Mouse (Mus musculus): Measurements from ENCODE around the gene Fars2.
"Not testable (repeated sequence)": the region's sequence is repeated elsewhere in the genome, so short reads cannot be mapped to it uniquely, and the experiment has no call there.

Fars2 gene

DNA sequence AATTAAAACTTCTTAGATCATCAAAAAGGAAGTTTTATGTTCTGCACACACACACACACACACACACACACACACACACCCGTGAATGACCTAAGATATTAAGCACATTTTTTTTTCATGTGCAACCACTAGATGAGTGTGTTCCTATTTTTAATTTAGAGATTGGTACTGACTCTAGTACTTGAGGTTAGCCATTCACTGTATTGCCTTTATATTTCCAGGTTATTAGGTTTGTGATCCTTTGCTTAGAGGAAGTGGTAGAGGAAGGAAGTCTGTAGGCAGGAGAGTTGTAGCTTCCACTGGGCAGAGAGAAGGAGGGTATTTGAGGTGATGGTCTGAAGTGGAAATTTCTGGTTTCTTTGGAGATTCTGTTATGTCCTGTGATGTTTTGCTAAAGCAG is 28.4 kb downstream of the Fars2 start:
- no peak for DNase-seq

DNA sequence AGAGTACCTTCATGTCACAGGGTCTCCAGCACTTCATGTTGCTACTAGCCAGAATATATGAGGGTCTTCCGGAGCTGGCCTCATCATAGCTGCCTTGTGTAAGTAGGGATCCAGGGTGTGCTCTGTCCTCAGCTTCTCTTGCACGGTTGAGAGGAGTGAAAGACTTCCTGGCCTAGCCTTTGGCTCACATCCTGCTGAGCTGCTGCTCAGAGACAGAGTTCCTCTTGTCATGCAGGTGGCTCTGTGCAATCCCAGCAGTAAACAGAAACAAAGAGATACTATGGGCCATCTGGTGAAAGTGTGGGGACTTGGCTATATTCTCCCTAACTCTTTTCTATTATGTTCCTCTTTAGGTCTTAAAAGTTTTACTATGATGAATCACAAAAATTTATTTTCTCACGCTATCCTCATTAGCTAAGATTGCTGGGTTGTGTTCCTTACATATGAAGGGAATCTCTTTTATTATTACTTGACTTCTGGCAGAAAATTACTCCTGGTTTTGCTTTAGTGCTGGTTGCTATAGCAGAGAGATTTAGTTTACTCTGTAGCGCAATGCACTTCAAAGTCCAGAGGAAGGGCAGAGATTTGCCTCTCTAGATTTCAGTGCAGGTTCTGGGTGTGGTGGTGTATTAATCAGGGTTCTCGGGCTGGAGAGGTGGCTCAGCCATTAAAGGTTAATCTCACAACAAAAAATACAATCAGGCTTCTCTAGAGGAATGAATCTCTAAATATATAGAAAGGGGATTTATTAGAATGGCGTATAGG is 32.1 kb downstream of the Fars2 start:
- peak; percentile 14 to 22 for DNase-seq

DNA sequence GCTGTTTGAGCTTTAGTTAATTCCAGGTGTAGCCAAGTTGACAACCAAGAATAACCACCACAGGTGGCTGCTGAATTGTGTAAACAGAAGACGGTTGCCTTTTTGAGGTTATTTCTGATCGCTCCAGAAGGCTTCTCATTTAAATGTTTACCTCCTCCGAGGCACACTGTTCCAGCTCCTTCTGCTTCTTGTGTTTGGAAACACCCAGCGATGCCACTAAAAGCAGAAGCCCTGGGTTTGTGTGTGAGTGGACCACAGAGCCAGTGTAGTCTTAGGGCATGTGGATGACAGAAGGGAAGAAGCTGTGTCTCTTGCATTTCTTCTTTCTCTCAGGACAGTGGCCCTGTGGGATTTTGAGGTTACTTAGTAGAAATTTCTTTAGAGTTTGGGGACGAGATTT is 33.1 kb downstream of the Fars2 start:
- DNase-seq: no peak

DNA sequence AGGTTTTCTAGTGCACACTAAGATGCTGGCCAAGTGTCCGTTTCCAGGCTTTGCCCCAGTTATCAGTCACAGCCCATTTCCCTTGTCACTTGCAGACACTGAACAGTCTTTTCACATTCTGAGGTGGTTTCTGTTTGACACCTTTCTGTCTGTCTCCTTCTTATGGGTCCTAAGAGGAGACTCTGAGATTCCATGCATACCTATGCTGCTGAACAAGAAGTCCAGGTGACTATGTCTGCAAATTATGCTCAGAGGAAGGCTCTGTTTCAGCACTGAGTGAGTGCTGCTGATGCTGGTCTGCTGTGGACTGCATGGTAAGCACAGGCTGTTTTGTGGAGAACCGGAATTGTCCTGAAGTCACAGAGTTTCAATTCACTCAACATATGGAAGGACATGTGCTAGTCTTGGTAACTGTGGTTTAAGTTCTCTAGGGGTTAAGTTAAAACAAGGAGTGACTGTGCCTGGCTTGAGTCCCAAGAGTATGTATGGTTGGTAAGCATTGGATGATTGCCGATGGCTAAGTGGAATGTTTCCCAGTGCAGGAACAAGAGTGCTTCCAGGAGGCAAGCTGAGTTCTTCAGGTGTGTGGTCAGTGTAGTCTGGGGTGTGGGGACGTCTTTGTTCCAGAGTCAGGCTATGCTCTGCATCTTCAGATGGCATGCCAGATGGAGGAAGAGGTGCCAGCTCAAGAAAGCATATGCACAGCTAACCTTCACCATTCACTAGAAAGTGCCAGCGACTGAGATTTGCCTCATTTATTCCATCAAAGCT is 35.7 kb downstream of the Fars2 start:
- DNase-seq: peak; percentile 36 to 41

DNA sequence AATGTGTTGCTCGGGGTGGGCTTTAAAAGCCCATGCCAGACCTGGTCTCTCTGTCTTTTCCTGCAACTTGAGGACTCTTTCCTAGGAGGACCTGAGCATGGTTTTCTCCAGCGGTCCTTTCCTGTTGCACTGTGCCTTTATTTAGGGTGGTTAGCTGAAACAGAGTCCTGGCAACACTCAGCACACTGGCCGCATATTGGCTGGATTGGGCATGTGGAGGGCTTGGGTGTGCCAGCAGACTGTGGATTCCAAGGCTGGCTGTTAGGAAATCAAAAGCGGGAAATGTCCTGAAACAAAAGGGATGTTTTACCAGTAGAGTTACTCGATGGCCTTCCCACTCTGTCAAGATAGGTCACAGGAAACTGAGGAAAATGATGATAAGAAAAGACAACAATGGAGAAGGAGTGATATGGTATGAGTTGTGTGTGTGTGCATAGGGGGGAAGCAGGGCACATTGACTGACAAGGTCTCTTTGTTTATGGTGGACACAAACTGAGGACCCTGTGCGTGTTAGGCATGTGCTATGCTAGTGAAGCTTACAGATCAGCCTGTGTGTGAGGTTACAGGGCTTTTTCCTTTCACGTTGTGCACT is 39.2 kb downstream of the Fars2 start:
- DNase-seq: peak in 1 of 2 experiments; percentile 20

DNA sequence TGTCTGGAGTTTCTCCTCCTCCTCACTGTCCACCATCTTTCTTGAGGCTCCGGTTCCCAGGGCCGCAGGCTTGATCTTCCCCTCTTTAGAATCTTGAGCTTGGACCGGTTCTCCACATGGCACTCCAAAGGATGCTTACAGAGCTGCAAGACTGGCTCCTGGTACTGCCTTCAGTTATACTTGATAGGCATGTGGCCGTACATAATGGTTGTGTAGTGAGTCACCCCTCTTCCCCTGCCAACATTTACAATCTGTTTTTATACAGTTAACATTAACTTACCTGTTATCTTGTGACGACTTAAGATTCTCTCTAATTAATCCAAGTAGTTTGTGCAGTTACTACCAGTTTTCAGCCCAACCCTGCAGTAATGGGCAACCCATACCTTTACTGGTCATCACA is 46.2 kb downstream of the Fars2 start:
- DNase-seq: no peak

DNA sequence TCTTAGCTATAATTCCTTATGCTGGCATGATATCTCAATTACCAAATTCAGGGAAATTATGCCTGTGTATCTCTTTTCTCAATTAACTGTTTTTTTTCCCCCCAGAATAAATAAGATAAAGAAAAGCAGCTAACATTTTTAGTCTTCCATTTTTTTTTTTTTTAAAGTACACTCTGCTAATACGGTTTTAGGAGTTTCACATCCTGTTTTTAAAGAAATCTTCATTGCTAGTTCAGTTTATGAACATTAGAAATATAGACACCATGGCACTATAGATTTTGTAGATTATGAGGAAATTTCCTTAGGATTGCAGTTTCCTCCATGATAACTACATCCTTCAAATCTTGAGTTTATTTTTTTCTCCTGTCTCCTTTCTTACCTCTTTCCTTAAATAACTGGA is 46.7 kb downstream of the Fars2 start:
- no peak for DNase-seq

DNA sequence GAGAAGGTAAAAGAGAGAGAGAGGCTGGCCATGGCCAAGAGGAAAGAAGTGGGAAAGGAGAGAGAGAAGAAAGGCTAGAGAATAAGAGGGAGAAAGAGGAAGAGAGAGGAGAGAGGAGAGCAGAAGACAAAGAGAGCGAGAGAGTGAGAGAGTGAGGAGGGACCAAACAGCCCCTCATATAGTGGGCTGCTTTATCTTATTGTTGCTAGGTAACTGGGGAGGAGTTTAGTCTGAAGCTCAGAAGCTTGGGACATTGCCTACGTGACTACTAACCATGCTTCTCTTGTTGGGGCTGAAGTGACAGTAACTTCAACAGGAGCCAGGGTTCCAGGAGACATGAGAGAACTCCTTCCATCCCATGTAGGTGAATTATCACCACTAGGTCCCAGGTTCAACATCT is 55.8 kb downstream of the Fars2 start:
- DNase-seq: not testable (repeated sequence)

DNA sequence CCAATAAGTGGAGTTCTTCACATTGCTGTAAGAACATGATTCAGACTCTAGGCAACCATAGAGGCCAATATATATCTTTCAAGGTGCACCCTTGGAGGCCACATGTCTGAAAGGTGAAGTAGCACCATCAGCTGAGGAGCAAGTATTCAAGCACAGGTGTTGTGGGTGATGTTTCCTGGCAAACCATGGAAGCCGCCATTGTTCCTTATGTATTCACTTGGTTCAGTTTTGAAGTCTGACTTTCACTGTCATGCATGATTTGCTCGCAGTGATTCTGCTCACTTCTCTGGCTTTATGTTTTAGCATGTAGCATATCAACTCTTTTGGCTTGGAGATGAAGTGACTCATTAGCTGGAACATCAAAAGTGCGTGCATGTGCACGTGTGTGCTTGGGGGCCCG is 56.9 kb downstream of the Fars2 start:
- no peak for DNase-seq

DNA sequence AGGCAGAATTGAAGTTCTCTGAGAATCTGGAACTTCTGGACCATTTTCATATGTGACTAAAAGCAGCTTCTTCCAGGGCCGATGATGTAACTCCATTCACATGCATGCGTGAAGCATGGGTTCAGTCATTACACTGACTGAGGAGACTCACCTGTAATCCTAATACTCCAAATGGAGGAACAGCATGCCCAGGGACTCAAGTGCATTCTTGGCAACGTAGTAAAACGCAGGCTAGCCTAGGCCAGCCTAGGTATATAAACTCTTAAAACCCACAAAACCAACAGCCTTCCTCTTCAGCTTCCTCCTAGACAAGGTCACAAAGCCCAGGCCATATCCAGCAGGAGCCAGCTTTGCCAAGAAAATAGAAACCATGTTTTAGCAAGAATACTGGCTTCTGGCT is 57.6 kb downstream of the Fars2 start:
- no peak for DNase-seq

DNA sequence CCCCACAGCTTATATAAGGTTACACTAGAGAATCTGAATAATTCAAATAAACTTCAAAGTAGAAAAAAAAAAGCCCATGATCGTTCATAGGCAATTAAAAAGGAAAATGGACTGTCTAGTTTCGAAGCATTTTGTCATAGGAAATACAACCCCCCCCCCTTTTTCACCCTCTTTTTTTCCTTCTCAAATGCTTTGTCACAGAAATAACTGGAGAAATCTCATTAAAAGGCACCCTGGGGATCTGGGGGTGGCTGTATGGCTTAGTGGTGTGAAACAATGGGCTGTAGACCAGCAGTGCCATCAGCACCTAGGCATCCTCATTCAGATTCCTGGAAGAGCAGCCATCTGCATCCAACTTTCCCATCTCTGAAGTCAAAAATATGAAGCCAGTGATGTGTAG is 64.0 kb downstream of the Fars2 start:
- no peak for DNase-seq

DNA sequence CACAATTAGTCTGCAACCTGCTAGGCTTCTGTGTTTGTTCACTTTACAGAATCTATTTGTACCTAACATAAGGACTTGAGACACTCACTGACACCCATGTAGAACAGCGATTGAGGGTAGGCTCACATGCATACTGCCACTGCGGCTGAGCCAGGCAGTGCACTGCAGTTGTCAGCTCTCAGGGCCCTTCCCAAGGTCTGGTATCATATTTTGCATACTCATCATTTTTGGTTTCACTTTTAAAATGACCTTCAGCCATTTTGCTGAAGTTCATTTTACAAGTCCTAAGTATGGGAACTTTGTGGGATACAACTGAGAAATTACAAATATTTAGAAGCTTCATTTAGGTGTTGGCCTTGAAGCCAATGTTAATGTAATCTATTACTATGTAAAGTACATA is 73.4 kb downstream of the Fars2 start:
- no peak for DNase-seq

DNA sequence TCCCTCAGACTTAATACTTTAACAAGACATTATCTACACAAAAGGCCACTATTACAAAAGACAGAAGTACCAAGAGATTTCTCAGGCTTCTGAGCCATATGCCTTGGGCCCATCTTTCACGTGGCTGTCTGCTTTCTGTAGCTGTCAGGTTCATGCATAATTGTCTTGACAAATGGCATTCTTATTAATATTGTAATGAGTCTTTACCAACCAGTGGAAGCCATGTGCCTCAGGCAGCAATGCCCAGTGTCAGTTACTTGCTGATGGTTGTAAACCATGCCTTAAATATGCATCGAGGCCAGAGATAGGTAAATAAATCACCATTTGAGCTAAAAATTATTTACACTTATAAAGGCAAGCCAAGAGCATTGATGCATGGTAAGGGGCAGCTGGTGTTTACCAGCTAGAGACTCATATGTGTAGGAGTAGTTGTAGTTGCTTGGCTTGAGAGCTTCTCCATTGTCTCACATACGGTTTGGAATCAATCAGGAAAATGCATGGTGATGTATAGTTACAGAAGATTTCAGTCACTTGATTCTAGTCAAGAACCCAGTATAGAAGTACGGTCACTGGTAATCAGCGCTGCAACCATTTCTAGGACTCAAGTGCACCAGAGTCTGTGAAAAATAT is 76.4 kb downstream of the Fars2 start:
- DNase-seq: no peak

DNA sequence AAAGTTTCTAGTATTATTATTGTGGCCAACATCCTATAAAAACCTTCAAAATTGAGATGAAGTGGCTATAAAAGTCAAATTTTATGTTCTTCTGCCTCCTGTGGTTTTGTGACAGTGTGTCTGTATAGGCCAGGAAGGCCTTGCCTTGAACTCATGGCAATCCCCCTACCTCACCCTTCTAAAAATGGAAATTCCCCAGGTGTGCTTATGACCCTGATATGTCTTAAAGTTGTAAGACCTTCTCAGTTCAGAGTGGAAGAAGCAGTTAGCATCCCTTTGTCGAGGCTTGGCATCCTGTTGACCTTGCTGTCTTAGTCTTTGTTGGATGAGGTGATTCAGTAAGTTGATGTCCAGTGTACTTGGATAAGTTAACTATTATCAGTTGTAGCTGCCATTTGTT is 82.1 kb downstream of the Fars2 start:
- no peak for DNase-seq

DNA sequence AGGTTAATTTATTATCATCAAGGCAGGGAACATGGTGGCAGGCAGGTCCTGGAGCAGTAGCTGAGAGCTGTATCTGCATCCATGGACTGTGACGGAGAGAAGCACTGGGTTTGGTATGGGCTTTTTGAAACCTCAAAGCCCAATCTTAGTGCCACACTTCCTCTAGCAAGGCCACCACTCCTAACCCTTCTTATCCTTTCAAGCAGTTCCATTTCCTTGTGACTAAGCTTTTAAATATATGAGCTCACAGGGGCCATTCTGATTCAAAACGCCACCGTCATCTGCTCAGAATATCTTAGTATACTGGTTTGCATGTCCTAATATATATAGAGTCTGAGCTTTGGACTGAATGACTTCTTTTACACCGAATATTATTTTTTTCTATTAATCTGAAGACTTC is 83.2 kb downstream of the Fars2 start:
- DNase-seq: no peak

DNA sequence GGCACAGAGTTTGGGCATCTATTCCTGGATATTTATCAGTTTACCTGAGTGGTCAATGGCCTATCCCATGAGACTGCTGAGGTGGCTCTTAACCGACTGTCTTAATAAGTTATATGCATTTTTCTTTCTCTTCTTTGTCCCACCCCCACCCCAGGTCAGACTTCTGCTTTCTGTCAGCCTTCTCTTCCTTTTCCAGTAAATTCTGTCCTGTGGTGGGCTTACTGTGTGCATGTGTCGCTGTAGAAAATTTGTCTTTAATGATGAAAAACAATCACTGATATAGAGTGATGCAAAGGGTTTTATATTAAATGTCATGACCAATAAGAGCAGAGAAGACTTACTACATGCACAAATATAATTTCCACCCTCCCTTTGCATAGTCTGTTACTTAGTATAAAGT is 85.3 kb downstream of the Fars2 start:
- DNase-seq: no peak

DNA sequence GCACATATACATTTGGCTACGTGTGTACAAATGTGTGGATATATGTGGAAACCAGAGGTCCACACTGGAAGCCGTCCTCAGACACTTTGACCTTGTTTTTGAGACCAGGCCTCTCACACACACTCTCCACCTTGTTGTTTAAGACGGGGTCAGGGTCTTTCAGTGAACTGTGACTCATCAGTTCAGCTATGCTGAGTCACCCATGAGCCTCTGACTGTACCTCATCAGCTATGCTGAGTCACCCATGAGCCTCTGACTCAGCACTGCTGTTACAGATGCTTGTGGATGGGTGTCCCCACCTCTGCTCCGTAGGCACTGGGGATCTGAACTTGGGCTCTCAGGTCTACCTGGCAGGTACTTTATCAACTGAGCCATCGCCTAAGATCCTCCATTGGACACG is 85.8 kb downstream of the Fars2 start:
- no peak for DNase-seq

DNA sequence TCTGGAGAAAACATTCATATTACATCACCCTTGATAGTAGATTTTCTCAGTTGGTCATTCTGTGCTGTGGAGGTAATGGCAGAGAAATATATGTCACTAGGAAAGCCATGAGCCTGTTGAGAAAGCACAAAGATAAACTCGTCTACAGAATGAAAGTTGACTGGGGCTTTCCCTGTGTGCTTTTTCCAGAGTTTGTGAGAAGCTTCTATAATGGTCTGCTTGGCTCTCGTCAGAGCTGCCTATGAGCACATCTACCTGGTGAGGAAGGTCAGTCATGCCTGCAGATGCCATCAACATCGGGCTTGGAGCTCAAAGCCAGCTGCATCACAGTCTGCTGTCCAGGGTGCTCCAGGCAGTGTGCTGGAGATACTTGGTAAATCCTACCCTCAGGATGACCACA is 87.1 kb downstream of the Fars2 start:
- DNase-seq: no peak

DNA sequence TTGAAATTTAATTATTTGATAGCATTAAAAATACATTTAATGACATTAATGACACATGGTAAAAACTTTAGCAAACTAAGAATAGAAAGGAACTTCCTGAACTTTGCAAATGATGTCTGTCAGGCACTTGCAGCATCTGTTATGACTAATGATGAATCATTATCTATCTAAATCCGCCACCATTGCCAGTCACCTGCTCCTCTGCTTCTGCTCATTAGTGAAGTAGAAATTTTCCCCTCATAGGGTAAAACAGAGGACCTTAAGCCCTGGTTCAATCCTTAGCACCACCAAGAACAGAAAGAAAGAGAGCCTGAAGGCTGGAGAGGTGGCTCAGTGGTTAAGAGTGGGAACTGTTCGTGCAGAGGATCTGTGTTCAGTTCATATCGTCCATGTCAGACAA is 93.8 kb downstream of the Fars2 start:
- no peak for DNase-seq

DNA sequence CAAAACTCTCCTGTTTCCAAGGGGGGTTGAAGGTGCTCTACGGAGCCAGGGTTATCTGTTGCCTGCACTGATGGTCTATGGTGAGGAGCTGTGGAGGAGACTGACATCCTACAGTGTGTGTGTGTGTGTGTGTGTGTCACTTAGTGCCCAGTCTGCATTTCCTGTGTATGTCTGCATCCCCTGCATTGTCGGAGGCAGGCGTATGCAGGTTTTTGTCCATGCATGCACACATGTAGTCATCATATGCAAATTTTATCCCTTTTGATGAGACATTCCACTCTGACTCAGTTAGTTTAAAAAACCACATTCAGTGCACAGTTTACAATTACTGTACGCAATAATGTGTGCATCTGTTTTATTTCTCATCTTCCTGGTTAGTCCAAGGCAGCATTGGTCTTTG is 96.8 kb downstream of the Fars2 start:
- DNase-seq: no peak

DNA sequence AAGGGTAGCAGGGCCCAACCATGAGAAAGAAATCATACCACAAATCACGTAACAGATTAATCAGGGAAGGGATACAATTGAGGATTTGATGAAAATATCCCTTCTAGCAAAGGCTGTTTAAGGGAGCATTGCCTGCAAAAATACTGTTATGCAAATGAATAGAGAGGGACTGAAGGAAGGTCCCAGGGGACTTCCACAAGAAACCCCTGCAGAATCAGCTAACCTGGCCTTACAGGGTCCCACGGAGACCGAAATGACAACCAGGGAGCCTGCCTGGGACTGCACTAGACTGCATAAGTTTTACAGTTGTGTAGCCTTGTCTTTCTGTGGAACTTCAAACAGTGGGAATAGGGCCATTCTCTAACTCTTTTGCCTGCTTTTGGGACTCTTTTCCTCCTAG is 98.8 kb downstream of the Fars2 start:
- no peak for DNase-seq

DNA sequence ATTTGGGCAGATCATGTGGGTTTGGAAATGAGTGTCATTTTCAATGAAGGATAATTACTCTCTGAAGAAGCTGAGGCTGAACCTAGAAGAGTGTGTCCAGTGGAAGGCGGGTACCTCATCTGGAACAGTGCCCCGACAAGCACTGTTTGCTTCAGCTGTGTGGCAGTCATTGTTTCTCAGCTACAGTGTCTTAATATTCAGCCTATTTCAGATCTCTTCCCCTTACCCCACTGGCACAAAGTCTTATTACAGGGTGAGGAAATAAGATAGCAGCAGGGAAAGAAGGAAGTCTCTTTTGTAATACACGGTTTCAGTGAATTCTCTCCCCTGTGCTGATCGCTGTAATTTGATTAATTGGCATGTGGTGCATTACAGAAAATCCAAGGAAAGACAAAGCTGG is 101.1 kb downstream of the Fars2 start:
- no peak for DNase-seq

DNA sequence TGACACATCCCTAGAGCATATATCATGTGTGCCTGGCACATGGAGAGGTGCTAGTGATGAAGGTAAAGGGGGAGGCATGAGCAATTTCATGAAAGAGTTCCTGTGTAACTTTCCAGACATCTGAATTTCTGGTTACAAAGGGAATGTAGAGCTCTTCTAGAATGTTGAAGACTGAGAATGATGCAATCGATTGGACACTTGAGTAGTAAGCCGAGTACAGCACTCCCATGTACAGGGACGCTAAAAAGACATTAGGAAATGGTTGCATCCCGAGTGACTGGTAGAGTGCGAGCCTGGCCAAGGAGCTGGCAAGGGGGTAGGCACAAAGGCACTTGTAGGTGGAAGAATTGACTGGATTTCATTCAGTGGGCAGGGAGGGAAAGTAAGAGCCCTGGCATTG is 102.3 kb downstream of the Fars2 start:
- DNase-seq: no peak

DNA sequence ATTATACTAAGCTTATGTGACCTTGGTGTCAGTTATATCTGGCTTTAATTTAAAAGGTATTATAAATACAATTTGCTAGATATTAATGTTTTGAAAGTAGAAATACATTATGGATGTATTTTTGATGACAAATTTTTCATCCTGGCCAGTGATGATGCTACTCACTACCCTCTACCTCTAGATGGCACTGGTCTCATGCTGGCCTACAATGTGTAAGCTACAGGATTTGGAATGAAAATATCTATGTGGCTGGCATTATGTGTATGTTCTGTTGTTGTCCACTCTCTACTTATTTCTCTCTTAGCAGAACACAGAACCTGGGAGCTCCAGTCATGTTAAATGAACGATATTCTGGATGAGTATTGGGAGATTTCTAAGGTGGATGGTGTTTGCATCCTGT is 104.7 kb downstream of the Fars2 start:
- peak in 1 of 2 experiments; percentile 12 for DNase-seq
